Mouse (Mus musculus) CH12.LX (cell line): ENCODE data around the gene Sim2.
A peak's percentile ranks its signal among the peaks of the same experiment; 100 is the strongest.

Experiments used
- BHLHE40 ChIP-seq: IDR thresholded peaks from 2 replicates; pipeline ENCODE4 v1.6.1; 2011; ENCODE audit warnings: mild to moderate bottlenecking, low read depth, low read length, improper control_type of control experiment
- CTCF ChIP-seq, 2 experiments: IDR thresholded peaks in 1 of 2; conservative IDR thresholded peaks in 1 of 2; 2 replicates each; pipeline ENCODE4 v1.5.1; 2011 to 2012; ENCODE audit warnings: low read depth in 2 of 2, low read length in 2 of 2, improper control_type of control experiment in 1 of 2, inconsistent platforms in 1 of 2, mild to moderate bottlenecking in 1 of 2, moderate library complexity in 1 of 2
- ELF1 ChIP-seq: IDR thresholded peaks from 2 replicates; pipeline ENCODE4 v1.6.1; 2014; ENCODE audit warnings: low read depth, mild to moderate bottlenecking, inconsistent platforms, low read length, improper control_type of control experiment
- ETS1 ChIP-seq: conservative IDR thresholded peaks from 2 replicates; pipeline ENCODE4 v1.6.1; 2012; ENCODE audit warnings: low read depth, mild to moderate bottlenecking, inconsistent platforms, low read length, improper control_type of control experiment, moderate library complexity
- HCFC1 ChIP-seq: IDR thresholded peaks from 2 replicates; pipeline ENCODE4 v1.6.1; 2012; ENCODE audit warnings: low read depth, mild to moderate bottlenecking, inconsistent platforms, low read length, improper control_type of control experiment
- IRF4 ChIP-seq: IDR thresholded peaks from 2 replicates; pipeline ENCODE4 v1.6.1; 2014; ENCODE audit warnings: low read depth, mild to moderate bottlenecking, inconsistent platforms, low read length, improper control_type of control experiment
- MAFK ChIP-seq: IDR thresholded peaks from 2 replicates; pipeline ENCODE4 v1.6.1; 2011; ENCODE audit warnings: low read length, improper control_type of control experiment; ENCODE audit not compliant: insufficient replicate concordance
- MAX ChIP-seq: IDR thresholded peaks from 2 replicates; pipeline ENCODE4 v1.6.1; 2011; ENCODE audit warnings: low read length, improper control_type of control experiment
- MXI1 ChIP-seq: IDR thresholded peaks from 2 replicates; pipeline ENCODE4 v1.6.1; 2011; ENCODE audit warnings: mild to moderate bottlenecking, low read depth, low read length, improper control_type of control experiment
- POLR2A ChIP-seq: IDR thresholded peaks from 2 replicates; pipeline ENCODE4 v1.6.1; 2011; ENCODE audit warnings: low read depth, mild to moderate bottlenecking, improper control_type of control experiment, low read length
- SMC3 ChIP-seq: IDR thresholded peaks from 2 replicates; pipeline ENCODE4 v1.6.1; 2011; ENCODE audit warnings: low read depth, low read length, improper control_type of control experiment
- USF2 ChIP-seq: conservative IDR thresholded peaks from 2 replicates; pipeline ENCODE4 v1.6.1; 2011; ENCODE audit warnings: low read depth, low read length, improper control_type of control experiment
- ZC3H11A ChIP-seq: IDR thresholded peaks from 2 replicates; pipeline ENCODE4 v1.6.1; 2012; ENCODE audit warnings: low read depth, mild to moderate bottlenecking, inconsistent platforms, low read length, improper control_type of control experiment

GRCm38 (mm10) chr16:94044996-94045395 is 39.7 kb upstream of the Sim2 start:
- TF ChIP-seq HCFC1: no peak
- no peak for TF ChIP-seq IRF4
- no peak for TF ChIP-seq POLR2A
- no peak for TF ChIP-seq MAFK
- TF ChIP-seq CTCF (conservative IDR thresholded peaks at IDR 0.05 in 1 of 2, IDR thresholded peaks at IDR 0.05 in 1 of 2; ENCODE audit: low read depth in 2 of 2, low read length in 2 of 2): peak in 1 of 2 experiments; percentile 68; a peak in 2 of 4 replicates
- no peak for TF ChIP-seq USF2
- TF ChIP-seq ZC3H11A: no peak
- no peak; the same call in 1 of the 2 replicates for TF ChIP-seq MAX
- TF ChIP-seq BHLHE40: no peak
- no peak for TF ChIP-seq ETS1
- TF ChIP-seq ELF1: no peak
- TF ChIP-seq SMC3: peak; percentile 61
- TF ChIP-seq MXI1: no peak
